Mouse (Mus musculus) embryonic facial prominence, embryonic 15.5 days (tissue): ENCODE measurements around the gene Wdfy3. TPM values are rescaled to one million over a fixed set of nuclear protein-coding genes. Genes with fewer than 3 reads are reported as not detected.
"Not testable (repeated sequence)": the region's sequence is repeated elsewhere in the genome, so short reads cannot be mapped to it uniquely, and the experiment has no call there.

Experiments used
- ATAC-seq: fragments of 200-750 bp; cut with Nextera tagmentation; 2 replicates; pipeline ENCODE4 v1.8.0; 2017; ENCODE audit warnings: low read depth, moderate TSS enrichment; ENCODE audit not compliant: insufficient number of reproducible peaks, low FRiP score, low TSS enrichment
- H3K27ac ChIP-seq: fragments of 300-500 bp; sonication (generic); replicated peaks from 2 replicates; pipeline ENCODE4 v1.5.1; 2015; ENCODE audit warnings: mild to moderate bottlenecking, inconsistent platforms
- H3K27me3 ChIP-seq: fragments of 300-500 bp; sonication (generic); 2 replicates; pipeline ENCODE4 v1.6.1; 2015; ENCODE audit warnings: inconsistent platforms
- H3K36me3 ChIP-seq: fragments of 300-500 bp; sonication (generic); 2 replicates; pipeline ENCODE4 v1.6.1; 2015; ENCODE audit warnings: mild to moderate bottlenecking, inconsistent platforms
- H3K4me1 ChIP-seq: fragments of 300-500 bp; sonication (generic); 2 replicates; pipeline ENCODE4 v1.6.1; 2015; ENCODE audit warnings: inconsistent platforms
- H3K4me2 ChIP-seq: fragments of 300-500 bp; sonication (generic); replicated peaks from 2 replicates; pipeline ENCODE4 v1.6.1; 2015; ENCODE audit warnings: mild to moderate bottlenecking, inconsistent platforms
- H3K4me3 ChIP-seq: fragments of 300-500 bp; sonication (generic); replicated peaks from 2 replicates; pipeline ENCODE4 v1.5.1; 2015; ENCODE audit warnings: mild to moderate bottlenecking, inconsistent platforms
- H3K9ac ChIP-seq: fragments of 300-500 bp; sonication (generic); 2 replicates; pipeline ENCODE4 v1.6.1; 2015; ENCODE audit warnings: inconsistent platforms
- H3K9me3 ChIP-seq: fragments of 300-500 bp; sonication (generic); replicated peaks from 2 replicates; pipeline ENCODE4 v1.6.1; 2016; ENCODE audit warnings: inconsistent platforms
- WGBS: fragments of 180-500 bp; shearing (Covaris S2); methylation state at CpG from one replicate; pipeline ENCODE4 v1.1.7; 2015; 5-methylcytosine and 5-hydroxymethylcytosine counted together
- polyA plus RNA-seq: library from polyadenylated mRNA; unstranded; fragments of >200 nt; fragmentation: Nextera tagmentation; extraction: Ambion mirVana; gene quantifications from 2 replicates; pipeline ENCODE4 v1.2.1, GENCODE M21; 2015

The Wdfy3 gene
- polyA plus RNA-seq, 1 experiment from 2014 or later: 16.4 TPM

DNA sequence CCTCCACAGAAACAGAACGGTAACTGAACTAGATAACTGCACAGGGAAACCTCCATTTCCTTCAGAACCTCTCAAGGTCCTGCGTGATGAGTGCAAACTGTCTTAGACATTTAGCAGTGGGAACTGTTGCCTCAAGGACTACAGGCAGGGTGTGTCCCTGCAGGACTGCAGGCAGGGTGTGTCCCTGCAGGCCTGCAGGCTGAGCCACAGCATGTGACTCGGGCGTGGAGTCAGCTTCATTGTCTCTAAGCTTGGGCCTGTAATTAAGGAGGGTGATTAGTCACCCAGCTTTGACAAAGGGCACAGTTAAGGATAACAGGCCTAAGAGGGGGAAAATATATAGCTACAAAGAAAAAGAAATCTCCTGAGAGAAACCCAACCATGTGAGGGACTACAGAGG is 222.0 kb downstream of the Wdfy3 start:
- Histone ChIP-seq H3K9ac (no peak overlapping the region), H3K4me2 (no peak overlapping the region), H3K4me1 (no peaks in the 10 kb centered on the region), H3K9me3 (no peaks in the 10 kb centered on the region), H3K36me3 (peaks cover 89% of the 10 kb centered on the region), H3K4me3 (no peak overlapping the region), H3K27me3 (no peaks in the 10 kb centered on the region), H3K27ac (no peak overlapping the region)
- 63% methylated on average over 4 of the region's 4 CpGs for WGBS
- no peak for ATAC-seq

DNA sequence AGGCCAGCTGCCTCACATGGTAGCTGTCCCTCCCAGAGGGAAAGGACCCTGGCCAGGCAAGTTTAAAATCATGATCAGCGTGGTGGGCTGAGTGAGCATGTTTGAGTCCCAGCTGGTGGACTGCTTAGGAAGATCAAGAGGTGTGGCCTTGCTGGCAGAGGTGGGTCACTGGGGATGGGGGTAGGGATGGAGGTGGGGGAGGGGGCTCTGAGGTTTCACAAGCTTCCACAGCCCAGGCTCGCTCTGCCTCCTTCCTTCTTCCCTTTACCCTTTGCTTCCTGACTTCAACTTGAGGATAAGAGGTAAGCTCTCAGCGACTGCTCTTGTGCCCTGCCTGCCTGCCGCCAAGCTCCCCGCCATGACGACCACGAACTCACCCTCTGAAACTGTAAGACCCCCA is 222.4 kb downstream of the Wdfy3 start:
- ATAC-seq: no peak
- no peaks in the 10 kb centered on the region for H3K4me1 ChIP-seq
- no peak overlapping the region for H3K9ac ChIP-seq
- no peaks in the 10 kb centered on the region for H3K9me3 ChIP-seq
- no peaks in the 10 kb centered on the region for H3K27me3 ChIP-seq
- H3K36me3 ChIP-seq: peaks cover 89% of the 10 kb centered on the region
- WGBS: 83% methylated on average over 6 of the region's 7 CpGs
- no peak overlapping the region for H3K27ac ChIP-seq
- H3K4me2 ChIP-seq: no peak overlapping the region
- H3K4me3 ChIP-seq: no peak overlapping the region

- Histone ChIP-seq H3K4me3 (no peak overlapping the region), H3K9ac (no peak overlapping the region), H3K9me3 (no peaks in the 10 kb centered on the region), H3K27ac (no peak overlapping the region), H3K27me3 (no peaks in the 10 kb centered on the region), H3K36me3 (peaks cover 89% of the 10 kb centered on the region), H3K4me2 (no peak overlapping the region), H3K4me1 (no peaks in the 10 kb centered on the region)
- 89% methylated on average over 8 of the region's 8 CpGs for WGBS
- no peak for ATAC-seq
These were observed 223.8 kb downstream of the Wdfy3 start for GRCm38 (mm10) chr5:101845930-101846329.

DNA sequence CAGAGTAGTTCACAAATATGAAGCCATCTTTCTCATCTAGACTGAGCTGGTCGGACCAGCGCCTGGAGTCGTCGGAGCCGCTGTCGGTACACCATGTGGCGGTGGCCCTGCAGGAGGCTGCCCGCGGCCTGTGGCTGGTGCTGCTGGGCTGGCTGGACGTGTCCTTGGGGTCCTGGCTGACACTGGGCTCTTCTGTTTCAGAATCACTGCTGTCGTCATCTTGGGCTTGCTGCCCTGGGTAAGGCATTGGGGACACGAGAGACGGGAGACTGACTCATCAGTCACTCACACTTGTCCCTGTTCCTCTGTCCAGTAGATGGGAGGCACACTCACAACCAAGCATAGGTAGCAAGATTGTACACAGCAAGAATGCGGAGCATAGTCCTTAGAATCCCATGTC is 224.7 kb downstream of the Wdfy3 start:
- no peaks in the 10 kb centered on the region for H3K27me3 ChIP-seq
- WGBS: 93% methylated on average over 14 of the region's 14 CpGs
- ATAC-seq: no peak
- H3K4me2 ChIP-seq: no peak overlapping the region
- no peaks in the 10 kb centered on the region for H3K4me1 ChIP-seq
- H3K9ac ChIP-seq: no peak overlapping the region
- H3K4me3 ChIP-seq: no peak overlapping the region
- H3K27ac ChIP-seq: no peak overlapping the region
- peaks cover 93% of the 10 kb centered on the region for H3K36me3 ChIP-seq
- H3K9me3 ChIP-seq: no peaks in the 10 kb centered on the region

- WGBS: 94% methylated on average over 5 of the region's 5 CpGs
- Histone ChIP-seq H3K9ac (no peak overlapping the region), H3K27me3 (no peaks in the 10 kb centered on the region), H3K36me3 (peaks cover 89% of the 10 kb centered on the region), H3K9me3 (no peaks in the 10 kb centered on the region), H3K4me2 (no peak overlapping the region), H3K4me3 (no peak overlapping the region), H3K4me1 (no peaks in the 10 kb centered on the region), H3K27ac (no peak overlapping the region)
- no peak for ATAC-seq
These were observed 229.2 kb downstream of the Wdfy3 start for GRCm38 (mm10) chr5:101840476-101840875.

GRCm38 (mm10) chr5:101837605-101838004 is 232.1 kb downstream of the Wdfy3 start:
- not testable (repeated sequence) for H3K4me2 ChIP-seq, H3K4me1 ChIP-seq, H3K27ac ChIP-seq, H3K9ac ChIP-seq, H3K9me3 ChIP-seq, ATAC-seq, H3K27me3 ChIP-seq, H3K4me3 ChIP-seq
- H3K36me3 ChIP-seq: peaks cover 77% of the 10 kb centered on the region
- 95% methylated on average over 2 of the region's 2 CpGs for WGBS

DNA sequence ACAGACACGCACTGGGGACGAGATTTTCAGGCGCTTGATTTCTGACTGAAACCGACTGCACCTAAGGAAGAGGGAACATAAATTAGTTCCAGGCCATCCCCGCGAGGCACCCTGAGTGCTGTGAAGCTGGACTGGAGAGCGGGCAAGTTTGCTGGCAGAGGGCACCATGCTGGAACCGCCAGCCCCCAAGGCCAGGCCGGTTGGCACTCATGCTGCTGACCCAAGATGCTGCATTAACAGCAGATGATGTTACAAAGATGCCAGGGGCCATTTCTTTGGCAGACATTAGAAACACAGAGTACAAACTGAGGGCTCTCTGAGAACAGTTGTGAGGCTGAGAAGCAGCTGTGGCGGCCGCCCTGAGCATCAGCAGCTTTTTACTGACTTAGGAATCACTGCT is 233.5 kb downstream of the Wdfy3 start:
- no peak overlapping the region for H3K27ac ChIP-seq
- 65% methylated on average over 11 of the region's 11 CpGs for WGBS
- H3K9me3 ChIP-seq: no peaks in the 10 kb centered on the region
- H3K4me1 ChIP-seq: no peaks in the 10 kb centered on the region
- no peak overlapping the region for H3K4me3 ChIP-seq
- H3K4me2 ChIP-seq: no peak overlapping the region
- peaks cover 69% of the 10 kb centered on the region for H3K36me3 ChIP-seq
- no peak for ATAC-seq
- no peak overlapping the region for H3K9ac ChIP-seq
- no peaks in the 10 kb centered on the region for H3K27me3 ChIP-seq

- Histone ChIP-seq H3K4me2 (no peak overlapping the region), H3K27me3 (no peaks in the 10 kb centered on the region), H3K4me1 (peaks cover 1% of the 10 kb centered on the region; the same call in 1 of the 2 replicates), H3K9me3 (no peaks in the 10 kb centered on the region), H3K36me3 (peaks cover 51% of the 10 kb centered on the region), H3K27ac (no peak overlapping the region), H3K9ac (no peak overlapping the region), H3K4me3 (no peak overlapping the region)
- no peak for ATAC-seq
- 64% methylated on average over 8 of the region's 8 CpGs for WGBS
These were observed 235.8 kb downstream of the Wdfy3 start for GRCm38 (mm10) chr5:101833875-101834274.

- no peak overlapping the region for H3K9ac ChIP-seq
- H3K27ac ChIP-seq: no peak overlapping the region
- H3K36me3 ChIP-seq: peaks cover 43% of the 10 kb centered on the region
- no peak overlapping the region for H3K4me2 ChIP-seq
- ATAC-seq: no peak
- no peaks in the 10 kb centered on the region for H3K9me3 ChIP-seq
- H3K4me1 ChIP-seq: peaks cover 6% of the 10 kb centered on the region; the same call in 1 of the 2 replicates
- 88% methylated on average over 5 of the region's 5 CpGs for WGBS
- H3K27me3 ChIP-seq: no peaks in the 10 kb centered on the region
- no peak overlapping the region for H3K4me3 ChIP-seq
These were observed 236.7 kb downstream of the Wdfy3 start for GRCm38 (mm10) chr5:101832991-101833390.

- peaks cover 36% of the 10 kb centered on the region for H3K36me3 ChIP-seq
- WGBS: 94% methylated on average over 6 of the region's 6 CpGs
- H3K9ac ChIP-seq: no peak overlapping the region
- no peaks in the 10 kb centered on the region for H3K9me3 ChIP-seq
- H3K4me2 ChIP-seq: no peak overlapping the region
- ATAC-seq: no peak
- no peak overlapping the region for H3K27ac ChIP-seq
- no peaks in the 10 kb centered on the region for H3K27me3 ChIP-seq
- no peak overlapping the region for H3K4me3 ChIP-seq
- H3K4me1 ChIP-seq: peaks cover 8% of the 10 kb centered on the region; the same call in 1 of the 2 replicates
These were observed 237.7 kb downstream of the Wdfy3 start for GRCm38 (mm10) chr5:101832042-101832441.

- H3K9me3 ChIP-seq: no peaks in the 10 kb centered on the region
- no peak overlapping the region for H3K9ac ChIP-seq
- no peak overlapping the region for H3K27ac ChIP-seq
- 69% methylated on average over 8 of the region's 8 CpGs for WGBS
- H3K4me3 ChIP-seq: no peak overlapping the region
- ATAC-seq: no peak
- no peak overlapping the region for H3K4me2 ChIP-seq
- H3K36me3 ChIP-seq: peaks cover 23% of the 10 kb centered on the region
- H3K27me3 ChIP-seq: no peaks in the 10 kb centered on the region
- H3K4me1 ChIP-seq: peaks cover 20% of the 10 kb centered on the region
These were observed 239.5 kb downstream of the Wdfy3 start for GRCm38 (mm10) chr5:101830180-101830579.

GRCm38 (mm10) chr5:101828932-101829331 is 240.8 kb downstream of the Wdfy3 start:
- 58% methylated on average over 3 of the region's 3 CpGs for WGBS

More at GRCm38 (mm10) chr5:101828932-101829331, 240.8 kb downstream of the Wdfy3 start:
- Histone ChIP-seq H3K4me2 (no peak overlapping the region), H3K27ac (no peak overlapping the region), H3K9me3 (no peaks in the 10 kb centered on the region), H3K9ac (no peak overlapping the region), H3K4me3 (no peak overlapping the region), H3K4me1 (peaks cover 23% of the 10 kb centered on the region), H3K36me3 (peaks cover 15% of the 10 kb centered on the region), H3K27me3 (no peaks in the 10 kb centered on the region)
- no peak for ATAC-seq
